Mouse (Mus musculus) heart, adult 2 months (tissue): ENCODE measurements at regions not wholly inside any gene's neighbourhood (a gene's known extent, or its start where the extent isn't known, plus 50 kb on each side); places are given as distances from the start of the nearest gene placed in this dataset.

Experiments
- DNase-seq, 2 experiments: peaks; one replicate each; pipeline ENCODE4 v3.0.0; 2021
- H3K27ac ChIP-seq: fragments of 200-600 bp; 2 replicates; pipeline ENCODE4 v1.8.1; 2022
- H3K27me3 ChIP-seq: fragments of 200-500 bp; 2 replicates; pipeline ENCODE4 v1.6.1; 2012; ENCODE audit warnings: mild to moderate bottlenecking, low read length, inconsistent platforms, mixed read lengths; ENCODE audit not compliant: control insufficient read depth, insufficient read depth
- H3K36me3 ChIP-seq: fragments of 200-500 bp; 2 replicates; pipeline ENCODE4 v1.6.1; 2012; ENCODE audit warnings: low read length, inconsistent platforms; ENCODE audit not compliant: control insufficient read depth, insufficient read depth
- H3K4me1 ChIP-seq: fragments of 200-500 bp; 2 replicates; pipeline ENCODE4 v1.6.1; 2011; ENCODE audit warnings: low read length; ENCODE audit not compliant: control insufficient read depth, insufficient read depth
- H3K4me3 ChIP-seq: fragments of 200-600 bp; 2 replicates; pipeline ENCODE4 v1.8.1; 2022
- H3K79me2 ChIP-seq: fragments of 200-500 bp; replicated peaks from 2 replicates; pipeline ENCODE4 v1.6.1; 2012; ENCODE audit warnings: mild to moderate bottlenecking, inconsistent platforms, low read length, moderate library complexity, mixed read lengths; ENCODE audit not compliant: control insufficient read depth, insufficient read depth
- H3K9ac ChIP-seq: fragments of 200-500 bp; 2 replicates; pipeline ENCODE4 v1.6.1; 2012; ENCODE audit warnings: low read depth, mild to moderate bottlenecking, control low read depth, inconsistent platforms, low read length, mixed read lengths
- CTCF ChIP-seq: fragments of 200-600 bp; IDR thresholded peaks from 2 replicates; pipeline ENCODE4 v1.8.1; 2022; ENCODE audit warnings: antibody characterized with exemption, mild to moderate bottlenecking, moderate library complexity
- EP300 ChIP-seq: fragments of 200-500 bp; IDR thresholded peaks from 2 replicates; pipeline ENCODE4 v1.6.1; 2011; ENCODE audit warnings: low read depth, low read length, control low read depth; ENCODE audit not compliant: insufficient read depth
- POLR2A ChIP-seq: fragments of 200-500 bp; IDR thresholded peaks from 2 replicates; pipeline ENCODE4 v1.6.1; 2011; ENCODE audit warnings: mild to moderate bottlenecking, low read depth, low read length, control low read depth; ENCODE audit not compliant: insufficient read depth
- WGBS: fragments of 180-500 bp; shearing (Covaris S2); methylation state at CpG from one replicate; pipeline ENCODE4 v1.1.7; 2018; 5-methylcytosine and 5-hydroxymethylcytosine counted together
- intact Hi-C: fragments of 180-260 bp; cut with DNase I; formaldehyde crosslinking; loops from one replicate; pipeline ENCODE4 v1.15.1; 2025

- TF ChIP-seq POLR2A (no peak), EP300 (no peak), CTCF (no peak)
- Histone ChIP-seq H3K36me3 (no peaks in the 10 kb centered on the region), H3K79me2 (no peaks in the 10 kb centered on the region), H3K27ac (no peak overlapping the region), H3K4me3 (no peak overlapping the region), H3K27me3 (no peaks in the 10 kb centered on the region), H3K4me1 (no peaks in the 10 kb centered on the region), H3K9ac (no peak overlapping the region)
- WGBS: 85% methylated on average over 1 of the region's 1 CpGs
- DNase-seq: no peak
- intact Hi-C loops: no loop called here
These were observed 472.1 kb upstream of the Man1a start for GRCm38 (mm10) chr10:54548526-54548925.

- no peak for DNase-seq
- 82% methylated on average over 7 of the region's 7 CpGs for WGBS
- H3K9ac ChIP-seq: no peak overlapping the region
These were observed 456.2 kb upstream of the Man1a start for GRCm38 (mm10) chr10:54532581-54532980.

GRCm38 (mm10) chr10:54510776-54511175 is 434.4 kb upstream of the Man1a start:
- TF ChIP-seq POLR2A: no peak
- no peak for TF ChIP-seq EP300
- TF ChIP-seq CTCF: no peak
- intact Hi-C loops: no loop called here

More at GRCm38 (mm10) chr10:54532581-54532980, 456.2 kb upstream of the Man1a start:
- no peak for TF ChIP-seq CTCF
- TF ChIP-seq EP300: no peak
- TF ChIP-seq POLR2A: no peak
- H3K27me3 ChIP-seq: no peaks in the 10 kb centered on the region
- H3K36me3 ChIP-seq: no peaks in the 10 kb centered on the region
- H3K4me1 ChIP-seq: no peaks in the 10 kb centered on the region
- H3K27ac ChIP-seq: no peak overlapping the region
- intact Hi-C loops: no loop called here
- H3K4me3 ChIP-seq: no peak overlapping the region
- H3K79me2 ChIP-seq: no peaks in the 10 kb centered on the region

DNA sequence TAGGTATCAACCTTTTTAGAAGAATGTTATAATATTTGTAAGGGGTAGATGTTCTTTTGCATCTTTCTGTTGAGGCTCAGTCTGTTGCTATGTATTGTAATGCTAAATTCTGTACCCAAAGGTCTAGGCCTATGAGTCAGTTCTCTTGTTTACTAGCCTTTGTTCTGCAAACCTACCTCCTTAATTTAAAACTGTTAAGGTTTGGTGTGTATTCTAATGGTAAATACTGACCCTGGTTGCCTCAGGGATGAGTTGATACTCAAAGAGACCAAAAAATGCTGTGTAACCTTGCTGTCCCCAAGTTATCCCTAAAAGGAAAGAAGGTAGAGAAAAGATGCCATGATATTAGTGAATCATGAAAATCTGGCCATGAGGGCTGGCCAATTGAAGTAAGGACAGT is 433.4 kb upstream of the Man1a start:
- TF ChIP-seq CTCF: no peak
- TF ChIP-seq POLR2A: no peak
- no peak for TF ChIP-seq EP300
- Histone ChIP-seq H3K9ac (no peak overlapping the region), H3K27ac (no peak overlapping the region), H3K36me3 (no peaks in the 10 kb centered on the region), H3K4me1 (no peaks in the 10 kb centered on the region), H3K4me3 (no peak overlapping the region), H3K79me2 (no peaks in the 10 kb centered on the region), H3K27me3 (no peaks in the 10 kb centered on the region)
- no peak for DNase-seq
- intact Hi-C loops: no loop called here

More at GRCm38 (mm10) chr10:54510776-54511175, 434.4 kb upstream of the Man1a start:
- Histone ChIP-seq H3K9ac (no peak overlapping the region), H3K36me3 (no peaks in the 10 kb centered on the region), H3K4me3 (no peak overlapping the region), H3K79me2 (no peaks in the 10 kb centered on the region), H3K27me3 (no peaks in the 10 kb centered on the region), H3K27ac (no peak overlapping the region), H3K4me1 (no peaks in the 10 kb centered on the region)
- no peak for DNase-seq
